Mouse (Mus musculus) cerebellum, adult 2 months (tissue): Measurements from ENCODE around the gene Nmnat2.

Experiments
- CTCF ChIP-seq: fragments of 200-500 bp; IDR thresholded peaks from 2 replicates; pipeline ENCODE4 v1.5.1; 2011; ENCODE audit warnings: low read depth, mild to moderate bottlenecking, control low read depth, low read length, moderate library complexity, borderline replicate concordance; ENCODE audit not compliant: insufficient read depth
- POLR2A ChIP-seq: fragments of 200-500 bp; IDR thresholded peaks from 2 replicates; pipeline ENCODE4 v1.6.1; 2011; ENCODE audit warnings: low read length, control low read depth, borderline replicate concordance; ENCODE audit not compliant: insufficient read depth

DNA sequence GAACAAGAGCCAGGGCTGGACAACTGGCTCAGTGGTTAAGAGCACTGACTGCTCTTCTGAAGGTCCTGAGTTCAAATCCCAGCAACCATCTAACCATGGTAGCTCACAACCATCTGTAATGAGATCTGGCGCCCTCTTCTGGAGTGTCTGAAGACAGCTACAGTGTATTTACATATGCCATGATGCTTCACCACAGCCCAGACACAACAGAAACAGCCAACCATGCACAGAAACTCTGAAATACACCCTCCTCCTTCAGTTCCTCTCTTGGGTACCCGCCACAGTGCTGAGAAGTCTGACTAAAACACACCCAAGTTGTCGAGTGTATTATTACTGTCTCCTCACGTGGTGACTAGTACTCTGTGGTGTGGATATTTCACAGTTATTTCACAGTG lies 111.6 kb downstream of the Nmnat2 start:
- peak; percentile 22; the same call in 1 of the 2 replicates for TF ChIP-seq CTCF
- no peak for TF ChIP-seq POLR2A
